Mouse (Mus musculus): ENCODE data around the gene Flt3.
A peak's percentile ranks its signal among the peaks of the same experiment; 100 is the strongest.

Gene Flt3

DNA sequence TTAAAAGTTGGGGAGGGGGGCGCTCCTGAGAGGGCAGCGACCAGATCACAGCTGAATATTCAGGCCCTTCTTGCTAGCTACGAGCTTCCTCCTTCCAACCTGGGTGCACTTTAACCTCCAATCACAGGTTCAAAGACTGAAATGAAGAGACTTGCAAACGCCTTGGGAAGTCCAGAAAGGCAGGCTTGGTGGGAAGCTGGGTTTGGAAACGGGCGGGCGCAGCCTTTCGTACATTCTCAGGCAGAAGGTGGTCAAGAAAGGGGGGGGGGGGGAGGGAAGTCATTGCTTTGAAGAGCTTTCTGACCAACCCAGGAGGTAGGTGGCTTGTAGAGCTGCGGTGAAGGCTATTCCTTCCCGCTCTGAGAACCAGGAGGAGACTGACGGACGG, 92.9 kb downstream of the Flt3 start:
- peak overlapping the region; percentile 71 for H3K4me3 ChIP-seq (replicated peaks; ENCODE audit: low read length)
- H3K4me1 ChIP-seq (replicated peaks; ENCODE audit: low read depth, low read length) = peaks cover 39% of the 10 kb centered on the region
- TF ChIP-seq NANOG (IDR thresholded peaks at IDR 0.05; ENCODE audit: borderline replicate concordance, low read length) = no peak
- 0 out of 2 replicates have a peak, but pooled peaks have one; percentile 44 for TF ChIP-seq POU5F1 (IDR thresholded peaks at IDR 0.05; ENCODE audit: borderline replicate concordance, low read length)
- no peak for TF ChIP-seq CTCF (conservative IDR thresholded peaks at IDR 0.05; ENCODE audit: low read length)
- H3K36me3 ChIP-seq (ENCODE audit: insufficient read depth, low read length) = no peaks in the 10 kb centered on the region
- H3K27me3 ChIP-seq (ENCODE audit: insufficient read depth, low read length) = peaks cover 100% of the 10 kb centered on the region
- no peaks in the 10 kb centered on the region for H3K9me3 ChIP-seq (ENCODE audit: low read length)

DNA sequence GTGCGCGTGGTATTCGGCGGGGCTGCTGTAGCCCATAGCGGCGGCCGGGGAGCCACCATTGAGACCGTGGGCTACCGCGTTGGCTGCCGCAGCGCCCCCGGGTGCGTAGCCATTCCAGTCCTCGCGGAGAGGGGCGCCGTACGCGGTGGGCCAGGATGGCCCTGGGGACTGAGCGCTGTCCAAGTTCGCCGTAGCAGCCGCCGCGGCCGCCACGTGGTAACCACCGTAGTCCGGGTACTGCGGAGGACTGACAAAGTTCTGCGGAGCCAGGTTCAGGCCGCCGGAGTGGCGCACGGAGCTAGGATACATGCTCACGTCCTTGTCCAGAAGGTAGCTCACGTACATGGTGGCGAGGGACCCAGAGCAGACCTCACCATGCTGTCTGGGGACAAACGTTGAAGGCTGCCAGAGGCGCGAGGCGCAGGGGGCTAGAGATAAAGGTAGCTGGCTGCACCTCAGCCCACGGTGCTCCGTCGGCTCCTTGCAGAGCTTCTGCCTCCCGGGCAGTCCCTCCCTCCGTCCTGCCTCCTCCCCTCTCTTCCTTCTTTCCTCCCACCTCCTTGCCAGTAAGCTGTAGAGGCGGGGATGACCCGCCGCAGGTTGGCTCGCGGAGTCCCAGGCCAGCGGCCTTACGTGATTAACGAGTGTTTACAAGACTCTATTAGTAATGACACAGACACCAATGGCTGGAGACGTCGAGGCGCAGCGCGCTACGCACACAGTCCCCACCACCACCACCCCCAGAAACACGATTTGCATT, 93.5 kb downstream of the Flt3 start, which contains the start of gene Cdx2:
TSS of gene Cdx2 (minus strand) at position 633 of the 760 bp plus-strand sequence.
- TF ChIP-seq POU5F1 (IDR thresholded peaks at IDR 0.05; ENCODE audit: borderline replicate concordance, low read length) (no peak), CTCF (conservative IDR thresholded peaks at IDR 0.05; ENCODE audit: low read length) (no peak), NANOG (IDR thresholded peaks at IDR 0.05; ENCODE audit: borderline replicate concordance, low read length) (no peak)
- Histone ChIP-seq H3K4me3 (replicated peaks; ENCODE audit: low read length) (peak within 1 kb of the TSS; percentile 71), H3K36me3 (ENCODE audit: insufficient read depth, low read length) (no peaks in the 10 kb centered on the region), H3K27me3 (ENCODE audit: insufficient read depth, low read length) (peaks cover 100% of the 10 kb centered on the region), H3K9me3 (ENCODE audit: low read length) (no peaks in the 10 kb centered on the region), H3K4me1 (replicated peaks; ENCODE audit: low read depth, low read length) (peaks cover 42% of the 10 kb centered on the region)

DNA sequence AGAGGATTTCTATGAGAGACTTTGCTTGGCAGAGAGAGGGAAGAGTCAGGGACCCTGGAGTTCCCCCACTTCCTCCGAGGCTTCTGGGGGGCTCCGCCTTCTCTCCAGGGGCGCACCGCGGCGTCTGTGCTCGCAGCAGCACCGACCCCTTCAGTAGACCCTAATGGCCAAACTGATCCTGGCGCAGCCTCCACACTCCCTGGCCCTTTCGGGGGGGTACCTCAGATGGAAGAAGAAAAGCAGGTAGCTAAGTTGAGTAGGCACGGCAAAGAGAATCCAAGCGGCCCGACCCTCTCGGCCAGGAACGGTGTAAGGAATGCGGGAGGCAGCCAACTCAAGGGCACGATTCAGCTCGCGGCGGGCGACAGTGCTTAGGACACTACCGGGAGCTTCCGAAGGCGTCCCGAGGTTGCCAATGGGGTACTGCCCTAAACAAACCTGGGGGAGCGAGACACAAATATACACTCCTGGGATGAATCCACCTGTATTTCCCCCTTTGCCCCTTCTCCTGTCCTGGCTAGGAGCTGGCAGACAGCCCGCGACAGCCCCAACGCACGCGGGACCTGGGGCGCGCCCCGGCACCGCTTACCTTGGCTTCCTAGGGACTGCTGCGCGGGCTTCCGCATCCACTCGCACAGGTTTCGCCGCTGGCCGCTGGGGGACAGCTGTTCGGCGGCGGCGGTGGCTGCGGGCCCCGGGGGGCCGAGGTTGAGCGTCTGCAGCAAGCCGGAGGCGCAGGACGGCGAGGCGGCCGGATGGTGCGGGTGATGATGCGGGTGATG, 94.2 kb downstream of the Flt3 start:
- no peak for TF ChIP-seq POU5F1 (IDR thresholded peaks at IDR 0.05; ENCODE audit: borderline replicate concordance, low read length)
- TF ChIP-seq NANOG (IDR thresholded peaks at IDR 0.05; ENCODE audit: borderline replicate concordance, low read length) = no peak
- no peak for TF ChIP-seq CTCF (conservative IDR thresholded peaks at IDR 0.05; ENCODE audit: low read length)
- Histone ChIP-seq H3K4me1 (replicated peaks; ENCODE audit: low read depth, low read length) (peaks cover 50% of the 10 kb centered on the region), H3K9me3 (ENCODE audit: low read length) (no peaks in the 10 kb centered on the region), H3K36me3 (ENCODE audit: insufficient read depth, low read length) (no peaks in the 10 kb centered on the region), H3K27me3 (ENCODE audit: insufficient read depth, low read length) (peaks cover 100% of the 10 kb centered on the region), H3K4me3 (replicated peaks; ENCODE audit: low read length) (peak overlapping the region; percentile 71)

DNA sequence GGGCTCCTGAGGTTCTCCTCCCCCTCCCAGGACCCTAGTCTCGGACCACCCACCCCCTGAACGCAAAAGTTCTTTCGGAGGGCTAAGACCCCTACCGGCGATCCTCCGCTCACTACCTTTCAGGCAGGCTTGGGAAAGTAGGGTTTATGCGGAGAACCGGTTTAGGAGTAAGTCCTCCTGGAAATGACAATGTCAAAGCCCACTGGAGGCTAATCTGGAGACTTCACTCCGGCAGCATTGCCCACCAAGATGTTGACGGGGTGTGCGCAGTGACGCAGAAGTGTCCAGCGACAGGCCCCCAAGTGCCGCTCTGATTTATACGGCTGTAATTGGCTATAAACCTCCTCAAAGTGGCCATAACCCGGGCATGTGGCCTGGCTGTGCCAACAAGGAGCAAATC, 95.1 kb downstream of the Flt3 start:
- Histone ChIP-seq H3K27me3 (ENCODE audit: insufficient read depth, low read length) (peaks cover 100% of the 10 kb centered on the region), H3K36me3 (ENCODE audit: insufficient read depth, low read length) (no peaks in the 10 kb centered on the region), H3K4me3 (replicated peaks; ENCODE audit: low read length) (peak overlapping the region; percentile 71), H3K4me1 (replicated peaks; ENCODE audit: low read depth, low read length) (peaks cover 58% of the 10 kb centered on the region), H3K9me3 (ENCODE audit: low read length) (no peaks in the 10 kb centered on the region)
- TF ChIP-seq CTCF (conservative IDR thresholded peaks at IDR 0.05; ENCODE audit: low read length) (no peak), NANOG (IDR thresholded peaks at IDR 0.05; ENCODE audit: borderline replicate concordance, low read length) (no peak), POU5F1 (IDR thresholded peaks at IDR 0.05; ENCODE audit: borderline replicate concordance, low read length) (no peak; the same call in 1 of the 2 replicates)

DNA sequence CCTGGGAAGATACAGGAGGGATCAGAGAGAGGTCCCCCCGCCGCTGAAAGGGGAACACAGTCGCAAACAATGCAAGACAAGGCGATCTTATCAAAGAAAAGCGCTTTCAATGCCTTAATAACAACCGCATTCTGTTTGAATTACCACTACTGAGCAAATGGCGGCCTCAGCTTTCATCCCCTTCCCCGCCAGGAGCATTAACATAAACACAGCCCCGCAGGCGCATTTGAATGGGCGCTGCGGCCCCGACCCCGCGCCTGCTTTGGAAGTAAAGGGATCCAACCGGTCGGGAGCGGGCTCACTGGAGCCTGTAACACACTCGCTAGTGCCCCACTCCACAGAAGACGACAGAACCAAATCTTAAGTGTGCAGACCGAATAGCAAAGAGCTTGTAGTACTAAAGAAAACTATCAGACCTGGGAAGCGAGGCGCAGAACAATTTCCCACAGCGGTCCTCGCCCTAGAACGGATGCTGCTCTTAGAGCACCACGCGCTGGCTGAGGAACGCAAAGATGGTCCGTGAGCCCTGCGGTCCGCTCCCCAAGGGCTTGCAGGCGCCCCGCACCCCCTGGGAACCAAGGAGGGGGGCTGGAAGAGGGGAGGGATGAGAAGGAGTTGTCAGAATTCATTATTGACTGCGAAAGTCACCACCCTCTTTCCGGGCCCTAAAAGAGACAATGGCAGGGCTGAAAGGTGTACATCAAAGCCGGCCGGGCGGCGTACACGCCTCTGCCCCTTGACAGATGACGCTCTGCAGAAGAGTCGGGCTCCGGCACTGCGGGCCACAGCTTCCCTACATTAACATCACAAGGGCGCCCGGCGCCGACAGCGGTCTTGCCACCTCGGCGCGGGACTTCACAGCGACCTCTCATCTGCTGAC, 95.8 kb downstream of the Flt3 start:
- Histone ChIP-seq H3K4me3 (replicated peaks; ENCODE audit: low read length) (peak overlapping the region; percentile 71), H3K9me3 (ENCODE audit: low read length) (no peaks in the 10 kb centered on the region), H3K27me3 (ENCODE audit: insufficient read depth, low read length) (peaks cover 100% of the 10 kb centered on the region), H3K4me1 (replicated peaks; ENCODE audit: low read depth, low read length) (peaks cover 64% of the 10 kb centered on the region), H3K36me3 (ENCODE audit: insufficient read depth, low read length) (no peaks in the 10 kb centered on the region)
- TF ChIP-seq CTCF (conservative IDR thresholded peaks at IDR 0.05; ENCODE audit: low read length) = no peak
- peak; percentile 49; the same call in 1 of the 2 replicates for TF ChIP-seq NANOG (IDR thresholded peaks at IDR 0.05; ENCODE audit: borderline replicate concordance, low read length)

DNA sequence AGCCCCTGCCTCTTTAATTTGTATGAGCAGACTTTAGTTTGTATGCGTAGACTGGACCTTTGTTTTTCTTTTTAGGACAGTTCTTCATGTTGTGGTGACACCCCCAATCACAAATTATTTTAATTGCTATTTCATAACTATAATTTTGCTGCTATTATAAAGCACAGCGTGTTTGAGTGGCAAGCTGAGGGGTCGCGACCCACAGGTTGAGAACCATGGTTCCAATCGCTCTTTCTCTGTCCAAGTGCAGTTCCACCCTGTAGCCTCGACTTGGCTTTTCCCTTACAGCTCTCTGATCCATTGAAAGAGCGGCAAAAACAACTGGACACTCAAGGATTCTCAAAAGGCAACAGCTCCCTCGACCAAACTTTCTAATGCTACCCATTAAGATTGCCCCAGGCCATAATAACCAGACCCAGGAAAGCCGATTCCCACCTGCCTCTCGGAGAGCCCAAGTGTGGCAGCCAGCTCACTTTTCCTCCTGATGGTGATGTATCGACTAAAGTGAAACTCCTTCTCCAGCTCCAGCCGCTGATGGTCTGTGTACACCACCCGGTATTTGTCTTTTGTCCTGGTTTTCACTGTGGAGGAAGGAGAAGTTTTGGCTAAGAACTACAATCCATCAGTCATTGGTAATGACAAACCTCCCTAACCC, 97.4 kb downstream of the Flt3 start:
- TF ChIP-seq POU5F1 (IDR thresholded peaks at IDR 0.05; ENCODE audit: borderline replicate concordance, low read length) = no peak
- no peak for TF ChIP-seq CTCF (conservative IDR thresholded peaks at IDR 0.05; ENCODE audit: low read length)
- no peak for TF ChIP-seq NANOG (IDR thresholded peaks at IDR 0.05; ENCODE audit: borderline replicate concordance, low read length)
- peaks cover 77% of the 10 kb centered on the region for H3K4me1 ChIP-seq (replicated peaks; ENCODE audit: low read depth, low read length)
- peaks cover 97% of the 10 kb centered on the region for H3K27me3 ChIP-seq (ENCODE audit: insufficient read depth, low read length)
- H3K36me3 ChIP-seq (ENCODE audit: insufficient read depth, low read length) = no peaks in the 10 kb centered on the region
- no peaks in the 10 kb centered on the region for H3K9me3 ChIP-seq (ENCODE audit: low read length)
- no peak overlapping the region for H3K4me3 ChIP-seq (replicated peaks; ENCODE audit: low read length)

DNA sequence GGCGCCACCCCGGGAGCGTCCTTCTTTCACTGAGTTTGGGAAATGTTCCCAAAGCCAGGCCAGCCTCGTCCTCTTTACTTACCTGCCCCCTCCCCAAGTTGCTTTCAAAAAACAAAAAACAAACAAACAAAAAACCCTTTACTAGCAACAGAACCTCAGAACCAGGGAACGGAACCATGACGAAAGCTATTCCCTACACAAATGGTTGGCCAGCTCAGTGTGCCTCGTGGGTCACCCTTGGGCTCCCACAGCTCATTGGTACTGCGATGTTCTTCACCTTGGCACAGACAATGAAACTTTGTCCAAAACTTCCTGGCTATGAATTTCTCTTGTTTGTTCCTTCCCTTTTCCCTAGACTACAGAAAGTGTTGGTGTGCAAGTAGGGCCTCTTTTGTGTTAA, 98.1 kb downstream of the Flt3 start:
- TF ChIP-seq NANOG (IDR thresholded peaks at IDR 0.05; ENCODE audit: borderline replicate concordance, low read length) (no peak), CTCF (conservative IDR thresholded peaks at IDR 0.05; ENCODE audit: low read length) (no peak), POU5F1 (IDR thresholded peaks at IDR 0.05; ENCODE audit: borderline replicate concordance, low read length) (no peak)
- no peaks in the 10 kb centered on the region for H3K9me3 ChIP-seq (ENCODE audit: low read length)
- H3K4me3 ChIP-seq (replicated peaks; ENCODE audit: low read length) = no peak overlapping the region
- H3K4me1 ChIP-seq (replicated peaks; ENCODE audit: low read depth, low read length) = peaks cover 73% of the 10 kb centered on the region
- H3K27me3 ChIP-seq (ENCODE audit: insufficient read depth, low read length) = peaks cover 96% of the 10 kb centered on the region
- no peaks in the 10 kb centered on the region for H3K36me3 ChIP-seq (ENCODE audit: insufficient read depth, low read length)

All from E14TG2a.4 (cell line).